Mouse (Mus musculus): ENCODE results near the gene Ttc39b.

Ttc39b gene

GRCm38 (mm10) chr4:83232315-83232880, 91.7 kb downstream of the Ttc39b start:
- DNase-seq (ENCODE audit: low read depth, low spot score), result no peak

- no peak for DNase-seq (ENCODE audit: low read depth, low spot score)
Observed at GRCm38 (mm10) chr4:83228664-83229283, 95.3 kb downstream of the Ttc39b start.

GRCm38 (mm10) chr4:83228073-83228472, 96.0 kb downstream of the Ttc39b start:
- no peak for DNase-seq (ENCODE audit: low read depth, low spot score)

- DNase-seq (ENCODE audit: low read depth, low spot score), result no peak
Observed at GRCm38 (mm10) chr4:83225633-83226360, 98.3 kb downstream of the Ttc39b start.

GRCm38 (mm10) chr4:83224242-83224641, 99.8 kb downstream of the Ttc39b start:
- peak; percentile 26 for DNase-seq (ENCODE audit: low read depth, low spot score)

GRCm38 (mm10) chr4:83223197-83223596, 100.9 kb downstream of the Ttc39b start:
- DNase-seq (ENCODE audit: low read depth, low spot score), result peak; percentile 14

- no peak for DNase-seq (ENCODE audit: low read depth, low spot score)
Observed at GRCm38 (mm10) chr4:83220761-83221557, 103.1 kb downstream of the Ttc39b start.

GRCm38 (mm10) chr4:83219253-83219652, 104.8 kb downstream of the Ttc39b start:
- no peak for DNase-seq (ENCODE audit: low read depth, low spot score)

- no peak for DNase-seq (ENCODE audit: low read depth, low spot score)
Observed at GRCm38 (mm10) chr4:83217128-83217527, 106.9 kb downstream of the Ttc39b start.

GRCm38 (mm10) chr4:83216381-83216780, 107.7 kb downstream of the Ttc39b start:
- DNase-seq (ENCODE audit: low read depth, low spot score), result no peak

GRCm38 (mm10) chr4:83215776-83216175, 108.3 kb downstream of the Ttc39b start:
- DNase-seq (ENCODE audit: low read depth, low spot score), result no peak

GRCm38 (mm10) chr4:83214822-83215558, 109.1 kb downstream of the Ttc39b start:
- no peak for DNase-seq (ENCODE audit: low read depth, low spot score)

GRCm38 (mm10) chr4:83213752-83214151, 110.3 kb downstream of the Ttc39b start:
- DNase-seq (ENCODE audit: low read depth, low spot score), result no peak

- no peak for DNase-seq (ENCODE audit: low read depth, low spot score)
Observed at GRCm38 (mm10) chr4:83211709-83212108, 112.3 kb downstream of the Ttc39b start.

GRCm38 (mm10) chr4:83210437-83210836, 113.6 kb downstream of the Ttc39b start:
- DNase-seq (ENCODE audit: low read depth, low spot score), result no peak

- no peak for DNase-seq (ENCODE audit: low read depth, low spot score)
Observed at GRCm38 (mm10) chr4:83206803-83207586, 117.1 kb downstream of the Ttc39b start.

- DNase-seq (ENCODE audit: low read depth, low spot score), result no peak
Observed at GRCm38 (mm10) chr4:83206416-83206802, 117.6 kb downstream of the Ttc39b start.

- DNase-seq (ENCODE audit: low read depth, low spot score), result no peak
Observed at GRCm38 (mm10) chr4:83199391-83199790, 124.7 kb downstream of the Ttc39b start.

- DNase-seq (ENCODE audit: low read depth, low spot score), result no peak
Observed at GRCm38 (mm10) chr4:83198123-83198522, 125.9 kb downstream of the Ttc39b start.

- no peak for DNase-seq (ENCODE audit: low read depth, low spot score)
Observed at GRCm38 (mm10) chr4:83189736-83190135, 134.3 kb downstream of the Ttc39b start.

- DNase-seq (ENCODE audit: low read depth, low spot score), result no peak
Observed at GRCm38 (mm10) chr4:83187324-83187723, 136.7 kb downstream of the Ttc39b start.
